Mouse (Mus musculus): ENCODE data around the gene Olfr168.
"Not testable (repeated sequence)": the region's sequence is repeated elsewhere in the genome, so short reads cannot be mapped to it uniquely, and the experiment has no call there.

Gene Olfr168

DNA sequence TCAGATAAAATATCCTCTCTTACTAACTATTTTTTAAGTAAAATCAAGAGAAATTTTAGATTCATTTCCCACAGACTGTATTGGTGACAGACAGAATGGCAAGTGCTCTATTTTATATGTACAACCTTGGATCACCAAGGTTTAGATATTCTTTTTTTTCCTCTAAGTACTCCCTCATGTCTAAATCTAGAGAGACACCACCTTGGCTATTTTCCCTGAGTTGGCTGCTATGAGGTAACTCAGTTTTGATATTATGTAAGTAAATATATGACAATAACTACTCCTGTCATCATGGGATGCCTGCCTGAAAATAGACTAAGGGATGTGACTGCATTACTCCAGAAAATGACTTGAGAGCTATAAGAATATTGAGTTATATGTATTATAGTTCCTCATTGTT is at the start of gene Olfr168:
TSS of gene Olfr168 (minus strand) at position 101 of the 400 bp plus-strand sequence.
- no peak for DNase-seq (ENCODE audit: low read depth)

- not testable (repeated sequence) for DNase-seq (ENCODE audit: low read depth)
Observed at GRCm38 (mm10) chr16:19571709-19572108, 36.4 kb upstream of the Olfr168 start, which contains the start of gene Olfr169. Olfr169 (minus strand) TSS chr16:19571809.

DNA sequence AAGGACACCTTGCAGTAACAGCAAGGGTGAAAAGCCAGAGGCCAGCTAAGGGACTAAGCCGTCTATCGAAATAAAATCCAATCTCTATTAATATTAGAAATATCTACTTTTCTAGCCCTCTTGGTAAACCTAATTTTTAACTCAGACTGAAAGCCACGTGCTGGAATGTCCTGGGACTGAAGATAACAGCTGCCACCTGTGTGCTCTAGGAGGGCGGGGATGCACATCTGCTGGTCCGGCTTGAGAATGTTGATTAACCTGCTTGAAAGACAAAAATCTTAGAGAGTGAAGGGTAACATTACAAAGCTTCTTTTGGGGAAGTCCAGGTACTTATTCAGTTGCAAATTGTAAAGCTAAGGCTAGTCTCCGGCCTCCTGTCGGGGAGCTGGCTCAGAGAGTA is 18.1 kb upstream of the Olfr168 start:
- not testable (repeated sequence) for DNase-seq (ENCODE audit: low read depth)

GRCm38 (mm10) chr16:19552246-19552645 is 16.9 kb upstream of the Olfr168 start:
- DNase-seq (ENCODE audit: low read depth): not testable (repeated sequence)

GRCm38 (mm10) chr16:19522166-19522565 is 13.2 kb downstream of the Olfr168 start, which contains the start of gene Olfr167:
Olfr167 (minus strand) TSS chr16:19522266.
- no peak for DNase-seq (ENCODE audit: low read depth)

- no peak for DNase-seq (ENCODE audit: low read depth)
Observed at GRCm38 (mm10) chr16:19483394-19483793, 52.0 kb downstream of the Olfr168 start, which contains the start of gene Olfr166. Olfr166 (plus strand) TSS chr16:19483694.

All from NIH3T3 (cell line).